Mouse (Mus musculus) cortical plate, adult 2 months (tissue): ENCODE data around the gene Ibtk.

Experiments
- CTCF ChIP-seq: fragments of 200-500 bp; IDR thresholded peaks from 2 replicates; pipeline ENCODE4 v1.5.1; 2011; ENCODE audit warnings: mild to moderate bottlenecking, control low read depth, low read length; ENCODE audit not compliant: insufficient read depth; ENCODE audit errors: extremely low read depth
- POLR2A ChIP-seq: fragments of 200-500 bp; IDR thresholded peaks from 2 replicates; pipeline ENCODE4 v1.6.1; 2011; ENCODE audit warnings: mild to moderate bottlenecking, low read length, control low read depth; ENCODE audit not compliant: insufficient read depth; ENCODE audit errors: extremely low read depth

DNA sequence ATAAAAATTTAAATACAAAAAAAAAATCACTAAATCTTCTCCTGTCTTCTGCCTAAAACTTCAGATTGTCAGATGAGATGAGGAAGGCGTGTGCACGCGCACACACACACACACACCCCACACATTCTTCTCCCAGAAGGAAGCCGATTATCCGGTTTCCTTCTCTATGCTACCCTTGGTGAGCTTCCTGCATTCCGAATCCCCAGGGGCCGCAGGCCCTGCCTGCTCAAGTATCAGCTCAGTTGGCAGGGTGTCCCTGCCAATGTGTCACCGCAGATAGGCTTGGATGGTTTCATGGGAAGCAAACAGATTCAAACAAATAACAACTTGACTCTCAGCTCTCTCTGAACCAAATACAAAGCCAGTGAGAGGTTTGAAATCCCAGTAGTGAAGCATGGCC lies 86.0 kb downstream of the Ibtk start:
- TF ChIP-seq POLR2A (no peak), CTCF (no peak)
